Mouse (Mus musculus) myocyte (in vitro differentiated cells): ENCODE data around the gene Hhatl.

Experiments
- POLR2A ChIP-seq: IDR thresholded peaks from one replicate; pipeline ENCODE4 v1.6.1; 2011; ENCODE audit warnings: low read depth, mild to moderate bottlenecking, control low read depth, moderate library complexity; ENCODE audit not compliant: insufficient read length
- POLR2AphosphoS2 ChIP-seq: IDR thresholded peaks from one replicate; pipeline ENCODE4 v1.6.1; 2011; ENCODE audit warnings: low read depth, control low read depth; ENCODE audit not compliant: insufficient read length
- SRF ChIP-seq: IDR thresholded peaks from one replicate; pipeline ENCODE4 v1.6.1; 2011; ENCODE audit warnings: low read depth; ENCODE audit not compliant: control insufficient read depth, insufficient read length

DNA sequence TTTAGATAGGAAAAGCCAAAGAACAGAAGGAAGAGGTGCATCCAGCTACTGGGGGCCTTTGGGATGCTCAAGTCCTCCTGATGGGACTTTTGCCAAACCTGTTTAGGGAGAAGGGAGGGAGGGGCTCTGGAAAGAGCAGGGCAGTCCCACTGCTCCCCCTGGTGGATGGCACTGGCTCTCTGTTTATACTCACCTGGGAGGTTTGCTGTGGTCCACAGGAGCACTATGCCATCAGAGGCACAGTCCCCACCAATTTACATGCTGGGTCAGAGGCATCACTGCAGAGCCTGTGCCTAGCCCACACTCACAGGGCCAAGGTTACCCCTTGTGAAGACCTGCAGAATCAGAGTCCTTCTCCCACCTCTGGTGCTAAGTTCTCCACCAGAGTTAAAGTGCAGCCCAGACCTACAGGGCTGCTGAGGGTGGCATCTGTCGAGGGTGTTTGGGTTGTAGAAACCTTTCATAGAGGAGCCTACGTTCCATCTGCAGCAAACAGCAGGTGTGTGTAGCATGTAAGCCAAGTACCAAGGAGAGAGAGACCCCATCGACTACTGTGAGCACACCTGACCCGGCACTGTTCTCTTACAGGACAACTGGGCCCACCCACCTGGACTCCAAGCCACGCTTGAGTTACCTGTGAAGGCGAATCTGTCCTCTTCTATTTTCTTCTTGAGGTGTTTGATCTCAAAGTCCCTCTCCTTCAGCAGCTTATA lies 38.1 kb upstream of the Hhatl start:
- TF ChIP-seq POLR2A, result no peak
- no peak for TF ChIP-seq POLR2AphosphoS2
- TF ChIP-seq SRF, result no peak
